Mouse (Mus musculus) myocyte (in vitro differentiated cells): Measurements from ENCODE around the gene Vmn1r25. TPM values are rescaled to one million over a fixed set of nuclear protein-coding genes. Genes with fewer than 3 reads are reported as not detected.
"Not testable (repeated sequence)": the region's sequence is repeated elsewhere in the genome, so short reads cannot be mapped to it uniquely, and the experiment has no call there.

Experiments
- H3K27me3 ChIP-seq: one replicate; pipeline ENCODE4 v1.6.1; 2011; ENCODE audit not compliant: control insufficient read depth, insufficient read depth, insufficient read length
- H3K36me3 ChIP-seq: one replicate; pipeline ENCODE4 v1.6.1; 2011; ENCODE audit not compliant: control insufficient read depth, insufficient read depth
- H3K4me2 ChIP-seq: one replicate; pipeline ENCODE4 v1.6.1; 2011; ENCODE audit warnings: low read depth, control low read depth
- H3K4me3 ChIP-seq: one replicate; pipeline ENCODE4 v1.5.1; 2011; ENCODE audit warnings: mild to moderate bottlenecking, control low read depth, moderate library complexity
- H3K79me2 ChIP-seq: one replicate; pipeline ENCODE4 v1.6.1; 2011; ENCODE audit not compliant: control insufficient read depth, insufficient read depth
- H3ac ChIP-seq: one replicate; pipeline ENCODE4 v1.6.1; 2011; ENCODE audit not compliant: control insufficient read depth, insufficient read length
- CEBPB ChIP-seq: IDR thresholded peaks from 2 replicates; pipeline ENCODE4 v1.6.1; 2011; ENCODE audit warnings: mild to moderate bottlenecking, moderate library complexity; ENCODE audit not compliant: poor library complexity, insufficient read depth, severe bottlenecking
- E2F4 ChIP-seq: IDR thresholded peaks from one replicate; pipeline ENCODE4 v1.6.1; 2011; ENCODE audit warnings: mild to moderate bottlenecking, control low read depth, moderate library complexity; ENCODE audit not compliant: insufficient read depth
- MAX ChIP-seq: IDR thresholded peaks from one replicate; pipeline ENCODE4 v1.6.1; 2011; ENCODE audit warnings: low read depth, mild to moderate bottlenecking, control low read depth
- MYOD1 ChIP-seq, 3 experiments: IDR thresholded peaks; one replicate each; pipeline ENCODE4 v1.6.1; 2011; ENCODE audit warnings: control low read depth in 2 of 3, low read depth in 2 of 3, mild to moderate bottlenecking in 2 of 3, moderate library complexity in 1 of 3; ENCODE audit not compliant: insufficient read length in 2 of 3, control insufficient read depth in 1 of 3
- MYOG ChIP-seq, 3 experiments: IDR thresholded peaks; one replicate each; pipeline ENCODE4 v1.6.1; 2011; ENCODE audit warnings: control low read depth in 2 of 3, low read depth in 2 of 3, mild to moderate bottlenecking in 2 of 3; ENCODE audit not compliant: insufficient read length in 2 of 3, control insufficient read depth in 1 of 3, insufficient read depth in 1 of 3
- POLR2A ChIP-seq: IDR thresholded peaks from one replicate; pipeline ENCODE4 v1.6.1; 2011; ENCODE audit warnings: low read depth, mild to moderate bottlenecking, control low read depth, moderate library complexity; ENCODE audit not compliant: insufficient read length
- POLR2AphosphoS2 ChIP-seq: IDR thresholded peaks from one replicate; pipeline ENCODE4 v1.6.1; 2011; ENCODE audit warnings: low read depth, control low read depth; ENCODE audit not compliant: insufficient read length
- TCF12 ChIP-seq: IDR thresholded peaks from one replicate; pipeline ENCODE4 v1.6.1; 2011; ENCODE audit warnings: mild to moderate bottlenecking, control low read depth; ENCODE audit not compliant: poor library complexity, insufficient read depth, severe bottlenecking
- TCF3 ChIP-seq: IDR thresholded peaks from one replicate; pipeline ENCODE4 v1.6.1; 2011; ENCODE audit warnings: low read depth, control low read depth; ENCODE audit not compliant: insufficient read length
- USF1 ChIP-seq: IDR thresholded peaks from one replicate; pipeline ENCODE4 v1.6.1; 2011; ENCODE audit warnings: low read depth, mild to moderate bottlenecking, control low read depth, moderate library complexity
- polyA plus RNA-seq: library from polyadenylated mRNA; unstranded; fragments of >200 nt; fragmentation: generic; extraction: Trizol; gene quantifications from one replicate; pipeline ENCODE4 v1.2.1, GENCODE M21; 2012; ENCODE audit warnings: missing spikeins

The Vmn1r25 gene
- not detected for polyA plus RNA-seq

GRCm38 (mm10) chr6:57980710-57981109 is at the start of gene Vmn1r25:
Gene Vmn1r25, minus strand, starts transcription at chr6:57980810.
- H3K36me3 ChIP-seq, result no peaks in the 10 kb centered on the region
- no peak within 1 kb of the TSS for H3K4me3 ChIP-seq
- TF ChIP-seq TCF12, result no peak
- TF ChIP-seq POLR2A, result no peak
- no peak for TF ChIP-seq MYOD1 (IDR thresholded peaks at IDR 0.05; ENCODE audit: control insufficient read depth in 1 of 3, insufficient read length in 2 of 3, low read depth in 2 of 3)
- no peak for TF ChIP-seq MYOG (IDR thresholded peaks at IDR 0.05; ENCODE audit: control insufficient read depth in 1 of 3, insufficient read depth in 1 of 3, insufficient read length in 2 of 3, low read depth in 2 of 3)
- TF ChIP-seq USF1, result no peak
- no peak for TF ChIP-seq TCF3
- TF ChIP-seq POLR2AphosphoS2, result no peak
- no peak for TF ChIP-seq MAX
- no peak for TF ChIP-seq E2F4
- H3K27me3 ChIP-seq, result no peaks in the 10 kb centered on the region
- H3K79me2 ChIP-seq, result no peaks in the 10 kb centered on the region
- H3K4me2 ChIP-seq, result no peak within 1 kb of the TSS
- no peak within 1 kb of the TSS for H3ac ChIP-seq

GRCm38 (mm10) chr6:58017478-58017877 is 36.9 kb upstream of the Vmn1r25 start:
- H3K79me2 ChIP-seq, H3K4me3 ChIP-seq, H3K36me3 ChIP-seq, H3K27me3 ChIP-seq, H3K4me2 ChIP-seq, H3ac ChIP-seq: not testable (repeated sequence)

- Histone ChIP-seq H3K4me3 (no peak within 1 kb of the TSS), H3K4me2 (no peak within 1 kb of the TSS), H3K36me3 (no peaks in the 10 kb centered on the region), H3K79me2 (no peaks in the 10 kb centered on the region), H3ac (no peak within 1 kb of the TSS), H3K27me3 (no peaks in the 10 kb centered on the region)
- TF ChIP-seq USF1 (no peak), TCF12 (no peak), POLR2AphosphoS2 (no peak), POLR2A (no peak), CEBPB (no peak)
These were observed 34.4 kb upstream of the Vmn1r25 start, which contains the start of gene Vmn1r26 for GRCm38 (mm10) chr6:58015059-58015458. Gene Vmn1r26, minus strand, starts transcription at chr6:58015159.

- not testable (repeated sequence) for H3K27me3 ChIP-seq, H3K79me2 ChIP-seq, H3K36me3 ChIP-seq, H3K4me3 ChIP-seq, H3K4me2 ChIP-seq, H3ac ChIP-seq
These were observed 19.2 kb downstream of the Vmn1r25 start, which contains the start of gene Vmn1r24 for GRCm38 (mm10) chr6:57961403-57961802. Gene Vmn1r24, minus strand, starts transcription at chr6:57961503.

Other genes with a start within 250 kb of the Vmn1r25 start
- 13.7 TPM for gene Vopp1, start 155.7 kb downstream of the Vmn1r25 start, polyA plus RNA-seq
- gene Vmn1r21, start 130.5 kb downstream of the Vmn1r25 start, polyA plus RNA-seq, result not detected
- gene Vmn1r22, start 72.8 kb downstream of the Vmn1r25 start, polyA plus RNA-seq, result not detected
- not detected for gene Vmn1r23, start 54.0 kb downstream of the Vmn1r25 start, polyA plus RNA-seq
- gene Vmn1r24, start 19.3 kb downstream of the Vmn1r25 start, polyA plus RNA-seq, result not detected
- gene Vmn1r26, start 34.3 kb upstream of the Vmn1r25 start, polyA plus RNA-seq, result not detected
- not detected for gene Vmn1r27, start 238.0 kb upstream of the Vmn1r25 start, polyA plus RNA-seq